Mouse (Mus musculus): Measurements from ENCODE around the gene Dnm2.

DNA sequence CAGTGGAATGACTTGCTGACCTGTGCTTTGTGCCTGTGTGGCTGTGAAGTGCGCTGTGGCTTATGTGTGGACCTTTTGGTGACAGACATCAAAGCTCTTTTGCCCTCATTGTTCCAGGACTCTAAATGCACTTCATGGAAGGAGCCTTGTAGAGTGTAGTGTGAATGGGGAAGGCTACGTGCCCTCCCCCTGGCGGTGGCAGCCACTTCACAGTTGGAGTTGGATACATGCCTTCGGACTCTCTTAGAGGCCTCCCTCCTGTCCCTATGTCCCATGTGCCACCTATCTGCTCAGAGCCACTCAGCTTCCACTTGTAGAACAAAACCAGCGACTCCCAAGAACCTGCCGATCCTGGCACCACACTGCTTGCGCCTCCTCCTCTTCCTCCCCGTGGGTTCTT is 9.1 kb downstream of the Dnm2 start:
- TF ChIP-seq POLR2A (IDR thresholded peaks at IDR 0.05; ENCODE audit: insufficient read depth, low read length) (no peak), CTCF (IDR thresholded peaks at IDR 0.05; ENCODE audit: low read depth, low read length) (no peak)
